Mouse (Mus musculus) ZHBTc4 (cell line): Measurements from ENCODE around the gene Gna14.

Experiments
- DNase-seq: peaks from one replicate; pipeline ENCODE4 v3.0.0-alpha.2; 2011; ENCODE audit warnings: low read depth, low spot score

Gene Gna14

DNA sequence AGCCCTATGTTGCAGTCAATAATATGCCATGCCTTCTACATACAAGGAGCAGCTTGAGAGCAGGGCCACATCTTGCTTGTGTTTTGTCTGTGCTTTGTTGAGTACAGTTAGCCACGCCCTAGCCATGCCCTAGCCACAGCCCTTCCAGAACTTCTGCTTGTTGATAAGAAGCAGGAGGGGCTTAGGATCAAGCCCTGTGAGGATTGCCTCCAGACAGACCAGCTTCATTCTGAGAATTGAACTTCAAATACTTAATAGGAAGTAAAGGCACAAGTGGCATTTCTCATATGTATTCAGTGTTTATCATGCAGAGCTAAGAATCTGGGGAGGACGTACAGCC is 75.5 kb downstream of the Gna14 start:
- no peak for DNase-seq

DNA sequence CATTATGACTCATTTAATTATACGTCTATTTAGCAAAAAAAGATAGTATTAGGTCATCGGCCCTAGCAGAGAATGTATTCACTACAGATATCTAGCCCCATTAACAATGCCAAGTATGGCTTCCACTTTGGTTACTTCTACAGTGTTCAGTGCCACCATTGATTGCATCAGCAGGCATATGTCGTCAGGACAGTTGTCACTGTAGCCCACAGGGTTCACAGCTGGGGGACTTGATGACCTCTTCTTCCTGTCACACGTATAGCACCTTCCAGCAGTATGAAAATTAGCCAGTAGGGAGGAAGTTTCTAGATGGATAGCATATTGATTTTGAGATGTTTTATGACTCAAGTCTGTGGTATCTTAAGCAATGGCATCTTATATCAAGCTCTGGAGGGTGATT is 78.6 kb downstream of the Gna14 start:
- DNase-seq = no peak

DNA sequence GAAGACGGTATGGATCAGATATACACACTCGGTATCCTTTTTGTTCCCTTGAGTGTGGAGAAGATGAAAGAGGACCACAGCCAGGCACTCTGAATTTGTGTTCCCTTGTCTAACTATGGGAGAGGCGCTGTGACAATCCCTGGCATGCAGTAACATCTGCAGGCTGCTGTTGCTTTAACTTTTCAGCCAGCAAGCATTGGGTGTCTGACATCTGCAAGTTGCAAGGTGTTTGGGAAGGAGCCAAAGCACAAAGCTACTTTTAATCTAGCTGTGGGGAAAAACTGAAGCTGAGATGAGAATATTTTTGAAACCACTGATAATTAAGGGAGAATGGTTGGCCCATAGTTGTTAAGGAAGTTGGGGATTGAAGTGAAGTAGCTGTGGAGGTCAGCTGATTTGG is 83.0 kb downstream of the Gna14 start:
- DNase-seq = no peak

DNA sequence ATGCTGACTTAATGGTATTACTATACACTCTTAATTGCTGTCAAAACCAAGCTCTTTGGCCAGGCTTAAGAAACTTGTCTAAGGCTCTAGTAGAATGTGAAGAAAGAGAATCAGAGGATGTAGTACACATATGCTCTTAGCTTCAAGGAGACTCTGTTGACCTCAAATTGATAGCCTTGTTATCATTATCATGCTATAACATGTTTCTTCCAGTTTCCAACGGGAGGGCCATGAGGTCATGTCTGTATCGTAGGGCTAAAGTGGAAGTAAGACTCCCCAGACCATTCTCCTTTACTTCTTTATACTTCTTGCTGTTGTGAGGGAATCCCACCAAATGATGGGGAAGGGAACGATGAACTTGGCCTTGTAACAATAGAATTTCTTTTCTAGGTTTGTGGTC is 85.0 kb downstream of the Gna14 start:
- DNase-seq = no peak

DNA sequence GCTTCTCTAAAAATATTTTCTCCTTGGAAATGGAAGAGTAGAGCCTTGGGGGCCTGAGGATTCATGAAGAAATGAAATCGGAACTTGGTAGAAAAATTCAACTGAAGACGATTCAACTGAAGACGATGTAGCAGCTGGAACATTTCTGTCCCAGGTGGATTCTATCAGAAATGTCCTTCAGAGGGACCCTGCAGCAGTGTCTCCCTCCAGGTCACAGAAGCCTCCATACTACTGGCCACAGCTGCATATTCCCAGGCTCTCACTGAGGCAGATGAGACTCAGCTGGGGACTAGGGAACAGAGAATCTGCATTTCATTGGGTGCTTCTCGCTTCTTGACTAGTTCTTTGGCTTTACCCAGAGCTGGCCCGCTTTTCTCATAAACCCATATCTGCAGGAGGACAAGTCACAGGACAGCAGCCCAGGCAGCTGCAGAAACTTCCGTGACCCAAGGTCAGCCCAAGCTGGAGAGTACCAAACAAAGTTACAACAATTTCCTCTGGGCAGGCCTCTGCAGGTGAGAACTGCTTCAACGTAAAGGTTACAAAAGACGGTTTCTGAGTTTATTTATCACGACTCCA is 90.8 kb downstream of the Gna14 start:
- no peak for DNase-seq

DNA sequence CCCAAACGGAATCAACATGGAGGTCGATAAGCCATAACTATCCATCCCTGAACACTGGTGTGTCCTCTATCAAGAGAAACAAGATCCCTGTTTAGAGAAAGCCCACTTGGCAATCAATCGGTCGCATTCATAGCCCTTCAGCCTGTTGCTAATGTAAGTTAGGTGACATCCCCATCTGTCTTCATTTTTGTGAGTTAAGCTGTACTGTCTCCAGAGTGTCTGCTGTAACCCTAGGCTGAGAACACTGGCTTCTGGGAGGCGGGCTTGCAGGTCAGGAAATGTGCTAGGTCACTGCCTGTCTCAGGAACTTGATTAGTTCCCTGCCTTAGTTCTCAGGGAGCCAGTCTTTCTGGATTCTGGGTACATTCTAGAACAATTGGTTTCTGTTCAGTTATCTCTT is 91.5 kb downstream of the Gna14 start:
- no peak for DNase-seq

DNA sequence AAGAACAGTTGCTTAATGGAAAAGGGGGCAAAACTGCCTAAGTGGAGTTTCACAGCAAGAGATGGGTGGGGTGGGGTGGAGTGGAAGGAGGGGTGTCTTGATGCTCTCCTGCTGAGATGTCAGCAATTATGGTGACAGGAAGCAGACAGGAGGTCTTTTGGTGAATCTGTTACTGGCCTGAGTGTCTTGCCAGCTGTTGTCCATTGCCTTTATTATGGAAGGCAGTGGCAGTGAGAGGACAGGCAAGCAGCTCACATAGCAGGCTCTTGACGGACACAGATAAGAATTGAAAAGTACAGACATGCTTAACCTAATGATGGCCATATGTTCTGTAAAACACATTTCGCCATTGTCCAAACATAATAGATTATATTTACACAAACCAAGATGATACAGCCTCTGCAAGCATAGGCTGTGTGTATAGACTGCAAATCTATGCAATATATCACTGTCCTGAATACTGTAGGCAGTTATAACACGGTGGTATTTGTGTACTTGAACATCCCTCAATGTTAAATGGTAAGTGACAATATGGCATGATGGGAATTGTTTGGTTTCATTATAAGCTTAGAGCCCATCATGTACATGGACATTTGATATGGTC is 92.8 kb downstream of the Gna14 start:
- DNase-seq = no peak

DNA sequence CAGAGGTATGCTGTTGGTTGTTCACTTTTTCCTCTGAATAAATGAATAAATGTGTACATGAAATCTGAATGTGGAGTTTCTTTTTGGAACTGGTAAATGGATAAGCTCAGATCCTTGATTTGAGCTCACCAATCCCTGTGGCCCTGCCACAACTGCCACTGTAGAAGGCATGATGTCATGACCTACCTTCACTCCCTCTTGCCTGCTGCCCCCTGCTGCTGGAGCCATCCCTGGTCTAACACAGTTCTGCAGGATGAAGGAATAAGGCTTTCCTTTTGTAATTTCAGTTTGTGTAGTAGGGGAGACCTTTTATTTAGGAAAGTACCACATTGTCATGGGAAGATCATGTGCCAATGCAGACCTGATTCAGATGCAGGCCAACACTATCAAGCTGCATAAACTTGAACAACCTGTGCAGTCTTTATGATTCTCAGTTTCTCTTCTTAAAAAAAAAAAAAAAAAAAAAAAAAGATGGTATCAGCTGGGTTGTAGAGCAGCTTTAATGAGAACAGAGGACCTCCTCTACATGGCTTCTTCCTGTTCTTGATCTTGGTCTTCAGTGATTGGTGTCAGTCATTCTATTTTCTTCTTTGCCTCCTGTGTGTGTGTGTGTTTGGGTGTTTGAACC is 93.8 kb downstream of the Gna14 start:
- peak; percentile 24 for DNase-seq

DNA sequence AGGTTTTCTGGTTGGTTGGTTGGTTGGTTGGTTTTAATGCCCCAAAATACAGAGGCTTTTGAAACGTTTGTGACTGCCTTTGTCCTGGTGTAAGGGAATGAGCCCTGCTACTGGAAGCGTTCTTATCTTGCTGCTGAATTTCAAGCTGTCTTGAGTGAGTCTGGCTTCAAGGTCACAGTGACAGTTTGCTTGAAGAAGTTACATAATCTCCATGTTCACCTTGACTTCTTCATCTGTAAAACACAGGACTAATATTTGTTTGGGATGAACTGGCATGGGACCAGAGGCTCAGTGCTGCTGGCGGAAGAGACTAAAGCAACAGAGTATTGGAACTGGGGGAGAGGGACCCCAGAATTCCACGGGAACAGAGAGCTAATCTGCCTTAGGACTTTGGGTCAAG is 94.4 kb downstream of the Gna14 start:
- no peak for DNase-seq

DNA sequence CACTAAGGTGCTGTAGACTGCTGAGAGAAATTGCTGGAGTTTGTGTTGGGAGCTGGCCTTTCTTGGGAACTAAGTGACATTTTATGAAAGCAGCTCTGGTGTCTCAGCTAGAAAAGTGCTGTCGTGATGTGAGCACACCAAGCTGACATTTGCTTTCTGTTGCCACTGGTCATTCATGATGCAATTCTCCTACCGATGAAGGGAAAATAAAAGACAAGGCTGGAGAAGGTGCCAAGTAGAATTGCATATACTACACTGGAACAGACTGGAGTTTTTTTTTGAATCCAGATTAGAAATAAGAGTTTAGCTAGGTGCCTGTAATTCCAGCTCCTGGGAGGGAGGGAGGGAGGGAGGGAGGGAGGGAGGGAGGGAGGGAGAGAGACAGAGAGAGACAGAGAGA is 98.7 kb downstream of the Gna14 start:
- no peak for DNase-seq

DNA sequence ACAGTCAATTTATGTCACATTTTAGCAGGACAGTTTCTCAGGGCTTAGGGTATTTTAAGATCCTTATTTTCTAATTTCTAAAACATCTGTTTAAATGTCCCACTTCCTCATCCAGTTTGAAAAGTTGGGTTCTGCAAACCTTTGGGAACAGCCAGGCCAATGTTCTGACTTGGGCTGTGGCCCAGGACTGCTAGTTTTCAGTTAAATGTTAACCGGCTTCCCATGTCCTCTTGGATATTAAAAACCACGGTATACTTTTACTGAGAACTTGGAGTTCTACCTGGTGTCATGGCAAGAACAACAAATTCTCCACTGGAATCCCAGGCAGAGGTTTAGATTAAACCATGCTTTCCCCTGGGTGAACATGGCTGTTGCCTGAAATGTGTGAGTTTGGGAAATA is 102.9 kb downstream of the Gna14 start:
- no peak for DNase-seq

DNA sequence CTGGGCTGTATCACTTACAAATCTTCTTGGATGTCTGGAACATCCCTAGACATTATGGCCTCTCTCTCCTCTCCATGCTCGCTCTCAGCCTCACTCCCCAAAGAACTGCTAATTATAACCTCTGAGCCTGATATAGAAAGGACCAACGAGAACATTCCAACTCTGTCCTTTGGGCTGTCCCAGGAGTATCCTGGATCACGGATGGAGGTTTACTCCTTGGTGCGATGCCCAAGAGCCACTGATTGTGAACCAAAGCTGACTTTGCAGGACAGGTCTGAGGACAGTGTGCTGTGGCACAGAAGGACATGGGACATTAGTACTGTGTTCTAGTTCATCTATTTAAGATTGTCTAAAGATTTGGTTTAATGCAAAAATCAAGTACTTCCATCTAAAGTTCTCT is 108.1 kb downstream of the Gna14 start:
- no peak for DNase-seq

DNA sequence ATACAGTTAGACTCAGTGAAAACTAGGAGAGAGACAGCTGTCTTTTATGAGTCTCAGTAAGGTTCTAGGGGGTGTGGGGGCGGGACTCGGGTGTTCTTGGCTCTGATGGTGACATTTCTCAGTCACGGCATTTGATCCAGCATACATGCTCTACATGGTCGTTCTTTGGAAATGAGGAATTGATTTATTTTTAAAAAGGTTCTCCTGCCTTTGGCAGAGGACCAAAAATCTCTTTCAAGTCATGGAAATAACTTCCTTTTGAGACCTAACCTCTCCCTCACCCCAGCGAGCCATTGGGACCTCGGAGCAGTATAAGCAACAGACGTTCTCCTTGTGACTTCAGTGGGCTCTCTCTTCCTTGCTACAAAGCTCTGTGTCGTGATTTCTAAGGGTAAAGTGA is 121.4 kb downstream of the Gna14 start:
- DNase-seq = no peak

DNA sequence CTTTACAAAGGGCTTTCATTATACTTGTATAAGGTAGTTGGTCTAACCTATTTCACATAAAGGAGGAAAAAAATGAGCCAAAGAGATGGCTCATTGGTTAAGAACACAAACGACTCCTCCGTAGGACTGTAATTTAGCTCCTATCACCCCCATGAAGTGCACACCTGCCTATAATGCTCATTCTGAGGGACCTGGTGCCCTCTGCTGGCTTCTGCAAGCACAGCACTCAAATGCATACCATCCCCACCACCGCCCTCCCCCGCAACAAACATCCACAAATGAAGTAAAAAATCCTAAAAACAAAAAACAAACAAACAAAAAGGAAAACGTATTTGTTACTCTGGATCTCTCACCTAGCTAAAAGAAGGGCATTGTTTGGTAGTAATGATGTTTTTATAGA is 122.4 kb downstream of the Gna14 start:
- DNase-seq = peak; percentile 65

DNA sequence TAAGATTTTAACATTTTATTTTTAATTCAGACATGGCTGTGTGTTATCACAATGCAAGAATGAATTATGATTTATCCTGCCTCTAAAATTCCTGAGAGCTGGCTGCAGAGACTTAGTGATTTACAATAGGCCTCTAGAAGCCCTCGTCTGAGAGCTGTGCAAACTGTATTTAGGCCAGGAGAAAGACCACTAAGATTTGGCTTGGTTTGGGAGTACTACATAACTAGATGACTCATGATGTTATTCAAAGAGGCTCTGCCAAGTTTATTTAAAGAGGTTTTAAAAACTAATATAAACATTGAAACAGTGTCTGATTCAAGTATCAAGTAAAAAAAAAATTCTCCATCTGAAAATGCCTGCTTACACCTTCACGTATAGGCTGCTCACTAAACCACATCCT is 123.0 kb downstream of the Gna14 start:
- DNase-seq = no peak

DNA sequence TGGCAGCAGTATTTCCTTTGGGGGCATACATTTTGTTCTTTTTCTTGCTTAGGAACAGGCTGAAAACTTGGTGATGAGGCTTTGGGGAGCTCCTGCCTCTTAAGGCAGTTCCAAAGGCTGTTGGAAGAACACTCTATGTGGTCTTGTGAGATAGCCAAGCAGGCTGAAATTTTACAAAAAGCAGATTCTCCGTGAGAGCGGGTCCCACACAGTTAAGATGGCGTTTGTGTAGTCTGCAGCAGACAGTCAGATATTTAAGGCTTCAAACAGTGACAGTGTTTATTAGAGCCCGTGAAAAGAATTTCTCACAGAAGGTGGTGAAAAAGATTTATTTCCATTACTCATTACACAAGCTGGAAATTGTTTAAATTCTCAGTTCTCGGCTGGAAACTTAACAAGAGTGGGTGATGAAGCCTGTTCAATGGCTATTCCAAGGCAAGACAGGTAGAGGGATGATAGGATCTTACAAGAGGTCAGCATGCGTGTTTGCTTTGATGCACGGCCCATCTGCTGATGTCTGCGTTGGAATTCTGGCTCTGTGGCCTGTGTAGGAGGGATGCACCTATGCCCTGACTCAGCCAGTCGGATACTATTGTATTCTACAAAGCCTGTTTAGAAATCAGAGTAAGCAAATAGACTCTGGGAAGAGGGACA is 123.8 kb downstream of the Gna14 start:
- no peak for DNase-seq

DNA sequence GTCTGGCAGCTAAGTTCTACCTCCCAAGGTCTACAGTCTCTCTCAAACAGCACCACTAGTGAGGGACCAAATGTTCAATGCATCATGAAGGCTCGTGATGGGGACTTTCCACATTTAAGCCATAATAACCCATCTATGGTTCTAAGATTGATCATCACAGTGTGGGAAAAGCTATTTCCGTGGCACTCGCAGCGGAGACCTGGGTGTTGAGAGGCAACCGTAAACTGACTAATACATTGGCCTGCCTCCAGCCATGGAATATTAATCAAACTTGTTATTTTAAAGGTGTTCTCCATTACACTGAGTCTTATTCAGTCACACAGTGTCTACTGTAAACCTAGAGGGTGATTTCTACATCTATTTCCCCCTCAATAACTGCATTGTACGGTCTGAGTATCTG is 127.1 kb downstream of the Gna14 start:
- DNase-seq = no peak

DNA sequence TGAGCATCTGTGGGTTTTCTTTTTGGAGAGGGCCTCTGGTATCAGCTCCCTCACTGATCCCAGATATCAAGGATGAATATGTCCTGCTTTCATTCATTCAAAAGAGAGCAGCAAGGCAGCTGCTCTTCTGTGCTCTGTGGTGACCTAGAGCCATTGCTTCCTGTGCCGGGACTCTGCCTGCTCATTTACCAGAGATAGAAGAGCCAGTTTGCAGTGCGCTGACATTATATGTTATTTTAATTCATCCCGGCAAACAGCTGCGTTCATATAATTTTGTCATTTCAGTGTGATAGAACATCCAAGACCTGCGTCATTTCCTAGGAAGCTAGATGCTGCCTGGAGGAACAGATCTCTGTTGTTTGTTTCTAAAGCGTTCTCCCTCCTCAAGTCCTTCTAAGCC is 141.2 kb downstream of the Gna14 start:
- no peak for DNase-seq

DNA sequence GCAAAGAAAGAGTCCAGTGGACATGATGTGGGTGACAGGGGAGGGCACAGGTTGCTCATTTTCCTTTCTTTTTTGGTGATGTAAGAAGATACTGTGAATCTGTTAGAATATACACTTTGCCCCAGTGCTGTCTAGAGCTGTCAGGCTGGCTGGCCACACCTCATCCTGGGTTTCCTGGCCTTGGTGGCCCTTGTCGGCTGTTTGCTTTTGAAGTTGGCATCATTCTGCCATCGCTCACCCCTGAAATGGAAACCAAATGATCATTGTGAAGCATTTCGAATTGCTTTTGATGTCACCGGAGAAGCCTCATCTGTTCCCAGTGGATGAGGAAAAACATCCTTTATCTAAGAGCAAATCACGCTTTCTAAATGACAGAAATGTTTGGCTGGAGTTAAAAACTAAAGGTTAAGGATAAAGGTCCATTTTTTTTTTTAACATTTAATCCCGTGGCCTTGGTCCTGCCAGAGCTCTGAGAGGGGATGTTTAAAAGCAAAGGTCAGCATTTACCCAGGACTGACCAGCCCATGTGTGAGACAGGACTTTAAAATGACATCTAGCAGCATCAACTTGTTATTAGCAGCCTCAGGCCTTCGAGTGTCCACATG is 144.2 kb downstream of the Gna14 start:
- DNase-seq = no peak

DNA sequence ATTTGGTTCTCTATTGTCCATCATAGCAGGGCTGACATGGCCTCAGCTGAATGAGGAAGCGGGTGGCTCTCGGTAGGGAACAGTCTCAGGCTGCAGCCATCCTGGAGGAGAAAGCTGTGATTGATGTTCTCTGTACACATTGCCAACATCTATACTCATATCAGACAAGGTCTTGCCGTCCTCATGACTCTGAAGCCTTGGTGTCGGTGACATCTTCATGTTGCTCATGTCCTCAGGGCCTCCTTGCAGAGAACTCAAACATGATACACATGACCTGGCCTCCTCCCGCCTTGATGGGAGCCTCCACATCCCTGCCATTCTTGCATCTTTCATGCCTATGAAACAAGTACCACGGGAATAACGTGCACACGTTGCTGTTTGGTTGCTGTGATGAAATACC is 144.9 kb downstream of the Gna14 start:
- DNase-seq = no peak

DNA sequence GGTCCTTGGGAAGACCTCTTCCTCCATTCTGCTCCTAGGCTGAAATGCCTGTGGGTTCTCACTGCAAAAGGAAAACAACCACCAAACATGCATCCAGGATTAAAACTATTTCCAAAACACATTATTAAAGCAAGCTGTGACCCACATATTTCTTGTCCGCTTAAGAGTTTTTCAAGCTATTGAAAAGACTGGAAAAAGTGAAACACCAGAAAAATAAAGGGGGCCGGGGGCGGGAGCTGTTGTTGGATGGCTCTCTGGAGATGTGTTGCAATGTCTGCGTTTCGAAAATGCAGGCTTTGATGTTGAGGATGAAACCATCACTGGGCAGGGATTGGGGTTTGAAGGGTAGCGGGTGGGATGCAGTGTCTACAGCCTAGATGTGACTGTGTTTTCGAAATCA is 149.0 kb downstream of the Gna14 start:
- no peak for DNase-seq

DNA sequence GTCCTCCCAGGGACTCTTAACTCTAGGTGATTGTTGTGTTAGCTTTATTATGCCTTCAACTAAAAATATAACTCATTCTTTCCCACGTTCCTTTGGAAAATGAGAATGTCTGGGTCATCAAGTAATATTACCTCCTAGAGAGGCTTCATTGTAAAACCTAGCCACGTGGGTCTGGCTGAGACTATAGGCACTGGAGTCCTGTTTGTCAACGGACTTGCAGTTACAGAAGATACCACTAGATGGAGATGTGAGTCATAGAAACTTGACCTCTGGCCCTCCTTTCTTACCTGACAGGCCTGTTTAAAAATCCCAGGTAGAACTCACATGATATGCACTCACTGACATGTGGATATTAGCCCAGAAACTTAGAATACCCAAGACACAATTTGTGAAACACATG is 149.8 kb downstream of the Gna14 start:
- DNase-seq = peak; percentile 76
